Mouse (Mus musculus): Measurements from ENCODE around the gene Incenp.

- TF ChIP-seq CTCF (IDR thresholded peaks at IDR 0.05; ENCODE audit: insufficient read depth, low read depth, low read length) (no peak), POLR2A (IDR thresholded peaks at IDR 0.05; ENCODE audit: insufficient read depth, low read depth, low read length) (no peak)
Observed at GRCm38 (mm10) chr19:9847262-9847661, 52.1 kb downstream of the Incenp start, which contains the start of gene Scgb2a2.

All from olfactory bulb, adult 2 months (tissue).